Mouse (Mus musculus): Measurements from ENCODE around the gene Cat. TPM values are rescaled to one million over a fixed set of nuclear protein-coding genes. Genes with fewer than 3 reads are reported as not detected.

Gene Cat
- total RNA-seq, 2 experiments from 2014 or later = 74.1 to 75.9 TPM

DNA sequence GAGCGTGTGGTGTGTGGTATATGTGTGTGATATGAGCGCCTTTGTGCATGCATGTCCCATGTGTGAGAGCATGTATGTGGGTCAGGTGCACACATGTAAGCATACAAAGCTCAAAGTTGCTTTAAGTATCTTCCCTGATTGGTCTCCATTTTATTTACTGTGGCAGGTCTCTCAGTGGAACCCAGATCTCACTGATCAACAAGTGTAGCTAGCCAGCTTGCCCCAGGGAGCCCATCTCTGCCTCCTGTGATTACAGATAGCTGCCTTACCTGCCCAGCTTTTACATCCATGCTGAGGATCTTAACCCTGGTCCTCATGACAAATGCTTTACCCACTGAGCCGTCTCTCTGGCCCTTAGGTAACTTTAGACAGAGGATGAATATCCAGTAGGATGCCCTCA lies 6.6 kb downstream of the Cat start:
- DNase-seq (ENCODE audit: low spot score in 2 of 2) = no peak

DNA sequence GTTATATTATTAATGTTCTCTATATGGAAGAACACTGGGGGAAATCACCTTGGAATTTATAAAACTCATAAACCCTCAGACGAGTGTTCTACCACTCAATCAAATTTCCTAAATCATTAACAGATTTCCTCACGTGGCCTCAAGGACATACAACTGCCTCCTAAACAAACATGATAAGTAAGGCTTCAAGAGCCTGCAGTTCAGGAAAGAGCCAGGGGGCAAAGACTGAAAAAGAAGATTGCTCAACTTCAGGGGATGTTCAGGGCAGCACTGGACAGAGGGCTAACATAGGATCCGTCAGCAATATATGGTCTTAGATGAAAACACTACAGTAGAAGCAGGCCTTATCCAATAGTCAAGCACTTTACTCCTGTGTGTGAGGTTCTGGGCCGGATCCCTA lies 7.5 kb downstream of the Cat start:
- no peak for DNase-seq (ENCODE audit: low spot score in 2 of 2)

DNA sequence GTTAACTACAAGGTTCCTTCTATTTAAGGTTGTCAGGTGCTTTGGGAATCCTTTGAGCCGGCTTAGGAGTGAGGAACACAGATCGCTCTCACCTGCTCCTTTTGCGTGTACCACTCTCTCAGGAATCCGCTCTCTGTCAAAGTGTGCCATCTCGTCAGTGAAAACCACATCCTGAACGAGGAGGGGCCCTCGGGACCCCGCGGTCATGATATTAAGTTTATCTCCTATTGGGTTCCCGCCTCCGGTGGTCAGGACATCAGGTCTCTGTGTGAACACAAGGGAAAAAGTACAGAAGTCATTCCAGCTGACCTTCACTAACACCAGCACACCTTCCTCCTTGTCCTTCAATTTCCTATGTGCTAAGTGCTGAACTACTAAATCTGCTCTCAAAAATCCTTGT lies 8.3 kb downstream of the Cat start:
- DNase-seq (ENCODE audit: low spot score in 2 of 2) = no peak

DNA sequence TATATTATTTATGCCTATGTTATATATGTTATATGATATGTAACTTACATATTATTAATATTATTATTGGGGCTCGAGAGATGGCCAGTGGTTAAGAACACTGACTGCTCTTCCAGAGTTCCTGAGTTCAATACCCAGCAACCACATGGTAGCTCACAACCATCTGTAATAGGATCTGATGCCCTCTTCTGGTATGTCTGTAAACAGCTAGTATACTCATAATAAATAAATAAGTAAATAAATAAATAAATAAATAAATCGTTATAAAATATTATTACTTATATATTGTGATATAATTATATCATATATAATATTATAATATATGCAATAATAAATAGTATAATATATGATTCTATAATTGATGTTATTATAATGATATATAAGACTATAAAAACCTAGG lies 8.8 kb downstream of the Cat start:
- no peak for DNase-seq (ENCODE audit: low spot score in 2 of 2)

DNA sequence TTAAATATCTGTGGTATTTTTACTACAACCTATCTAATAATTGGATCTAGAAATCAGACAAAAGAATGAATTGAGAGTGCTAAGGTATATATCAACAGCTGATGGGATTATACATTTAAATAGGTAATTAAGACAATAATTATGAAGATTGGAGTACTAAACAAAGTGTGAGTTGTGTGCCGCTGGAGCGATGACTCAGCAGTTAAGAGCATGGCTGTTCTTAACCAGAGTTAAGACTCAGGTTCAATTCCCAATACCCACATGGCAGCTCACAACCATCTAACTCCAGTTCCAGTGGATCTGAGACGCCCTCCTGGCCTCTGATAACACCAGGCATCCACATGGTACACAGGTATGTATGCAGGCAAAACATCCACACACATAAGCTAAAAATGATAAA lies 11.6 kb downstream of the Cat start:
- no peak for DNase-seq (ENCODE audit: low spot score in 2 of 2)

DNA sequence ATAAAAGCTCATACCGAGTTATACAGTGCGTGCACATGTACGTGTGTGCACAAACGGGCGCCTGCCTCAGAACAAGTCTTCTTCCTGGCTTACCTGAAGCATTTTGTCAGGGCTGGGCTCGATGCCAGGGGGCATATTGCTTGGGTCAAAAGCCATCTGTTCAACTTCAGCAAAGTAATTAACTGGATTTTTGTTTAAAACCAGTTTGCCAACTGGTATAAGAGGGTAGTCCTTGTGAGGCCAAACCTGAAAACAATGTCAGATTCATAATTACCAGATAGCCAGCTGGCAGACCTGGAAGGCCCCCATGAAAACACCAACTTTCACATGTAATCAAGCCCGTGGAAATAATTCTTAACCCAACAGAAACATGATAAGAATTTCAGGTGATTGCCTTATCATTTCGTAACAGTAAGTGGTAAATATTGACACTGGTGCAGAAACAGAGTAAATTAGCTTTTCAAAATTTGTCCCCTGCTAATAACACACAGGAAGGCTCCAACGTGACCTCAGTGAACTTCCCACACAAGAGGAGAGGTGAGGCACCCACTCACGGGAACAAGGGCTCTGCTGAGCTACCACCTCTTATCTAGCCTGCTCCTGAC lies 17.9 kb downstream of the Cat start:
- no peak for DNase-seq (ENCODE audit: low spot score in 2 of 2)

DNA sequence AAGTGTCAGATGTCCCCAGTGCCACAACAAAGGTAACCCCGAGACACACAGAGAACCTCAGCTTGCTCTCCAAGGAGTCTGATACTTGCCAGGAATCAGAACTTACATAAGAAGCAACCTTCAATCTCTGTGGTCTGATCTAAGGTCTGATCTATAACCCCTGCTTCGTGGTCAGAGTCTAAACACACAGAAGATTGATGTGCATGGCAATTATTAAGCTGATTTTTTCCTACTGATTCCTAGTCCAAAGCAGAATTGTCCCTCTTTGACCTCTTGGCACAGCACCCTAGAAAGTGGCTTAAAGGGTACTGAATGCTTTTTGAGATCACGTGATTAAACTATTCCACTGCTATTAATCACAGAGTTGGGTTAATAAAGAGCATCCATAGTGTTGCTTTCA lies 18.7 kb downstream of the Cat start:
- DNase-seq (ENCODE audit: low spot score in 2 of 2) = no peak

DNA sequence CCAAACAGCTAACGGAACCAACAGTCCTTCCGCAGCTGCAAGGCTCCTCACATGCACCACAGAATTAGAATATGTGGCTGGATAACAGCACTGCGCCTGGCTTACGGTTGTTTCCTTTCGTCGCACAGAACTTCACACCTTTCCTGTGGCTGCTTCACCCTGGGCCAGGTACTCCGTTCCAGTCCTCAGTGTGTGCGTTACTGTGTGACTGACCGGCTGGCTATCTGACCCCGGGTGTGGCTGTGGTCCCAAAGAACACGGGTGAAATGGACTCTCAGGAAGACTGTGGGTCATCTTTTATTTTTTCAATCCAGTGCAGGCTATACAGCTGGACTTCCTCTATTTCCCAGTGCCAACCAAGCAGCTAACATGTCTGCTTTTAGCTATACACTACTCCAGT lies 19.5 kb downstream of the Cat start:
- DNase-seq (ENCODE audit: low spot score in 2 of 2) = no peak

DNA sequence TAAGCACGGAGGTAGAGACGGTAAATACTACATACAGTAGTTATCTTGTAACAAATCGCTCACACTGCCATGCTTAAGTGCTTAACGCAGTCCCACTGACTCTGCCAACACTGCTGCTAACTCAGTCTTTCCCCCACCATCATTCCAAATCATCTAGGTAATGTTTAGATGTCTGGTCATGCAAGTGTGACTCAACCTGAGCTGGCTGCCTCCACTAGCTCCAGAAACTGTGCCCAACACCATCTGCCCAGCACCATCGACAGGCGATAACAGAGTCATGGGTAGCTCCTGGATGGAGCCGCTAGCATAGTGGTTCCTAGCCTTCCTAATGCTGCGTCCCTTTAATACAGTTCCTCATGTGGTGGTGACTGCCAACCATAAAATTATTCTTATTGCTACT lies 20.4 kb downstream of the Cat start:
- DNase-seq (ENCODE audit: low spot score in 2 of 2) = no peak

DNA sequence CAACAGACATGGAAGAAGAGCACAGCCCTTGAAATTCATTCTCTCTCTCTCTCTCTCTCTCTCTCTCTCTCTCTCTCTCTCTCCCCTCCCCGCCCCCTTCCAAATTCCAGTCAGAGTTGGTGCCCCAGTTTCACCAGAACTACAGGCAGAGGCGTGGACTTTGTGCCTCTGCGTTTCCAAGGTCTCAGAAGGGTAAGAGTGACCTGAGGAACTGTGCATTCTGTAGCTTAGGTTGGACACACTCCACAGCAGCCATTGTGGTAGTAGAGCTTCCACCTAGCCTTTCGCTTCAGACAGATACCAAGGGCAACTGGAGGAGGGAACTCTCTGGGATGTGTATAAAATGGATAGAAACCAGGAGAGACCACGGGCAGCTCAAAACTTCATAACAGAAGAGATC lies 22.2 kb downstream of the Cat start:
- DNase-seq (ENCODE audit: low spot score in 2 of 2) = no peak

DNA sequence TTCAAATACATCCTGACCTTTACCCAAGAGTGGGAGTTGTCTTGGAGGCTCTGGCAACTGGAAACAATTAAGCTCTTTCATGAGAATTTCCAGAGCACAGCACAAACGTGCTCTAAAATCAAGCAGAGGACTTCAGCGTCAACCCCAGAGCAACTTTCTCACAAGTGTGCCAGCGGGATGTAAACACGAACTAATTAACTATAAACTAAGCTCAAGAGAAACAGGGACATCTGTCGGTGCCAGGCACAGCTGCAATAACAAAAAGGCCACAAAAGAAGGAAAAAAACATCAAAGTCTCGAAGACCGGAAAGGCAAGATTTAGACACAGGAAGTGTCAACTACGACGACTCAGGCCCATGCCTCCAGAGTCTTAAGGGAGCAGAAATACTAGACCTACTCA lies 23.2 kb downstream of the Cat start:
- no peak for DNase-seq (ENCODE audit: low spot score in 2 of 2)

DNA sequence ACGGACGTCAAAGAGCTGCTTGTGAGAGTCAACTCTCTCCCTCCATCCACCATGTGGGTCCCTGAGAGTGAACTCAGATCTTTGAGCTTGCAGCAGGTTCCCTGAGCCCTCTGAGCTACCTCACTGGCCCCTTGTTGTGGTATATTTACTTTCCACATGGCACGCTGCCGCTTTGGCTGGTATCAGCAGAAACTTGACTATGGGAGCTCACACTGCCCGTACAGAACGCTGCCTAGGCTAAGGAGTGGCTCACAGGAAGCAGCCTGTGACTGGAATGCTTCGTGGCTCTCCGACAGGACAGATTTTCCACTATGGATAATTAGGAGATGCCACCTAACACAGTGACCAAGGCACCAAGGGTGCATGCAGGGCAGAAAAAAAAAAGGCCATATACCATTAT lies 23.8 kb downstream of the Cat start:
- DNase-seq (ENCODE audit: low spot score in 2 of 2) = no peak

DNA sequence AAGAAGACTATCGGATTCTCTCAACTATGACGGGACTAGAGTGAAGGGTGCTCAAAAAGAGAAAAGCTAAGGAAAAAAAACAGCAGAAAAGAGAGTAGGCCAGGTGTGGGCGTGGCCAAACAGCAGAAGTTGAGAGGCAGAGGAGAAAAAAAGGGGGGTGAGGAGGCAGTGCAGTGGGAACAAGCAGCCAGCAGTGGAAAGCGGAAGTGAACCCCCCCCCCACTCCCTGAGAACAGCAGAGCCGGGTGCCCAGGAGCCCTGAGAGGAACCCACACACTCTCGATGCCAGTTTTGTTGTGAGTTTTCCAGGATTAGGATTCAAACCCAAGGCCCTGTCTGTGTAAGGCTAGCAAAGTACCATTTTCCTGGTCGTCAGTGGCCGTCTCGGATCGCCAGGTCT lies 25.9 kb downstream of the Cat start:
- no peak for DNase-seq (ENCODE audit: low spot score in 2 of 2)

DNA sequence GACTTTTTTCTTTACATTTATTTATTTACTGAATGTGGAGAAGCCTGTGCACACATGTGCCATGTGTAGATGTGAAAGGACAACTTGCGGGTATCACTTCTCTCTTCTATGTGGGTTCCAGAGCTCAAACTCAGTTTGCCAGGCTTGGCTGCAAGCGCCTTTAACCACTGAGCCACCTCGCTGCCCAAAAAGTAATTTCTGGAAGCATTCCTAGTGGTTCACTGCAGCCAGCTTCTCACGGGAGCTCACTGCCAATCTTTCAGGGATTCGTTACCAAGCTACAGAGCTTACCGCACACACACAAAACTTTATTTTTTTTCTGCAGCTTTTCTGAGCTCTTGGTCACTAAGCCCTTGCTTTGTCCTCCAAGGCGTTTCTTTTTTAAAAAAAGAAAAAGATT lies 27.3 kb downstream of the Cat start:
- peak; percentile 36 to 73 for DNase-seq (ENCODE audit: low spot score in 2 of 2)

DNA sequence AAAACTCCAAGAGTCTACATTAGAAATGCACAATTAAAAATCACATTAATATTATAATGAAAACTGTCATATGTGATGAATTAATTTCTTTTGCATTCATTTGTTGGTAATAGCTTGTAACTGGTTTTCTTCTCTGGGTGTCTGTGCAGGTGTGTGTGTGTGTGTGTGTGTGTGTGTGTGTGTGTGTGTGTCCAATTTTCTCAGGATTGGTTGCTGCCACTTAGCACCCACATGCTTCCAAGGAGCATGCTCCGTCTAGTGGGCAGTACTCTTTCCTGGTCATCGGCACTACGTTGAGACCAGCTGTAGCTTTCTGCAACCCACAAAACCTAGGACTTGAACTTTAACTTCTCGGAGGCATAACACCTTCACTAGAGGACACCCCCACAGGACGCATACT lies 27.9 kb downstream of the Cat start:
- DNase-seq (ENCODE audit: low spot score in 2 of 2) = no peak

DNA sequence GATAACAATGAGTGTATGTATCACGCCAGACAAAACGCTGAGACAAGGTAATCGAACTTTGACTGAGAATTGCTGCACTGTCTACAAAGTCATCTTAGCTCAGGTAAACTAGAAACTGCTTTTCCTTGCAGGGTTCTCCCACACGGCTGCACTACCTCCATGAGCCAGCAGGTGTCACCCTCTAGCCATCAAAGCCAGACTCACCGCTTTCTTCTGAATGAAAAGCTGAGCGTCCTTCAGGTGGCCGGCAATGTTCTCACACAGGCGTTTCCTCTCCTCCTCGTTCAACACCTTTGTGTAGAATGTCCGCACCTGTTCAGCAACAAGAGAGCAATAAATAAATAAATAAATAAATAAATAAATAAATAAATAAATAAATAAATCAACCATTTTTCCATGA lies 28.3 kb downstream of the Cat start:
- peak; percentile 80 to 89 for DNase-seq (ENCODE audit: low spot score in 2 of 2)

DNA sequence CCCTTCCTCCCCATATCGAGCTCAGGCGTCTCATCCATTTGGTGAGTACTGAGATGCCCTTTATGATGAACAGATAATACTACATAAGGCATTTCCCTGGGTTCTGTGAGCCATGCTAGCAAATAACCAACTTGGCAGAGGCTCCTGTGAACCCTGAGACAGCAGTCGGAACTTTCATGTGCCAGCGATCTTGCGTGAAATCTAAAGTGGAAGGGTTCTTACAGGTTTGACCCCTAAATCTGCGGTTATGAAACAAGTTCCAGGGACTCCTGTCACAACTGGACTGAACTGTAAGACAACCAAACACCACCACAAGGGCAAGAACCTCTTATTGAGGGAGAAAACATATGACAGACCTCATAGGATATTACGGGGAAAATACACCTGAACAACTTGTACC lies 29.2 kb downstream of the Cat start:
- no peak for DNase-seq (ENCODE audit: low spot score in 2 of 2)

DNA sequence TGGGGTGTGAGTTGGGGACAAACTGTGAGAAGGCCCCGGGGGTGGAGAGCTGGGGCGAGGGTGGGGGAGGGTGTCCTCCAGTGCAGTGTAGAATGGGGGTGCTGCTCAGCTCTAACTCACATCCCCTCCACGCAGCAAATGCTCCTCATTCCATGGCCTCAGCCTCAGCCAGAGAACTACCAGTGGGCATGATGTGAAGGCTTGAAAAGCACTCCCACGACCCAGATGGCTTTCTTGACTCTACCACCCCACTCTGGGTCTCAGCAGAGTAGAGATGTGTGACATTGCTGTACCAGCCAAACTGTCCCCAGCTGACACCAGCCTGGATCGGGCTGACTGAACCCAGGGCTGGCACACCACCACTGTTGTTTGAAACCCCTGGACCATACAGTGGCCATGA lies 32.4 kb downstream of the Cat start:
- peak in 1 of 2 experiments; percentile 28 for DNase-seq (ENCODE audit: low spot score in 2 of 2)

DNA sequence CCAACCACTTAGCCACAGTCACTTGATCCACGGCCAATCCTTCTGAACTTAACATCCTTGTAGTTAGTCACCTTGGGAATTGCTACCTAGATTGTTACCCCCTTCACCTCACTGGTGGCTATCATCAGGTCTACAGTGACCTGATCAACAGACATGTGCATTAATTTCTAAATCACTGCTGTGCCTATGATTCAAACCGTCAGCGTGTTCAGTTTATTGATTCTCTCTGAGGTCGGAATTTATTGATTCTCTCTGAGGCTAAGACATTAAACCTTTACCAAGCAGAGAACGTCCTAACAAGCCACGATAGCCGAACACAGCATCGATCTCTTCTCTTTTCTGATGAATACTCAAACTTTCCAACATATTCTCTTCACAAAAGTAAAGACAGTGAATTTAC lies 34.7 kb downstream of the Cat start:
- DNase-seq (ENCODE audit: low spot score in 2 of 2) = no peak

DNA sequence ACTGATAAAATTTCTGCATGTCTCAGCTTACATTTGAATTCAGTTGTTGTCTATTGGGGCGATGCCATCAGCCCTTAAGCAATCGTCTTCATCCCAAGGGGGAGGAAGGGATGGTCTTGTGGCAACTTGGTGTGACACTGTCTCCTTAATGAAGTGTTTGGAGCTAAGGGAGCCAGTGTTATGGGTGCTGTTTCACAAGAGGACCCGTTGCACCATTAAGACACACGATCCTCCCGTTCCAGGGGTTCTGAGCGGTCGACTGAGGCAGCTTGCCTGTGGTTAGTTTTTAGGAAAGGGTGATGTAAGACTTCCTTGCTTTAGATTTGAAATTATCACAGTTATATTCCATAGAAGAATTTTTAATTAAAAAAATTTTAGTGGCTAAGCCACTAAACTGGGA lies 35.1 kb downstream of the Cat start:
- no peak for DNase-seq (ENCODE audit: low spot score in 2 of 2)

DNA sequence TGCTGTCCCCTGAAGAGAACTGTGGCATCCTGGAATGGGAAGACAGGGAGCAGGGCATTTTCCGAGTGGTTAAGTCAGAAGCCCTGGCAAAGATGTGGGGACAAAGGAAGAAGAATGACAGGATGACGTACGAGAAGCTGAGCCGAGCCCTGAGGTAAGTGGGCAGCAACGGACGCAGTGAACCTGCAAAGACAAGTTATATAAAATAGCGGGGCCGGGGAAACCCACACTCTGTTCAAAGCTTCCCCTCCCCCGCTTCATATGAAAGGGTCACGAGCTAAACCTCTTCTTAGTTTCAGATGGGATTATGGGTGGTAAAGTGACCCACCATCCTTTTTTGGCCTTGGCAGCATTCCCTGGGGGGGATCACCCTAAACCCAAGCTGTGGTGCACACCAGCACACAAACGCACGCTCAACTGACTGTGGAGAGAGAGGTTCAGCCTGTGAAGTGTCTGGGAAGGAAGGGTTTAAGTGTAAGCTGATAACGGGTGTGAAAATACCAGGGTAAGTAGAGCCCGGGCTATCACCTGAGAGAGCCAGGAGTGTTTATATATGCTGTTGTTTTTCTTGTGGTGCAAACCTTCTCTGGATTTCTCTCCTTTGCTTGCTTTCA lies 35.9 kb downstream of the Cat start:
- no peak for DNase-seq (ENCODE audit: low spot score in 2 of 2)

DNA sequence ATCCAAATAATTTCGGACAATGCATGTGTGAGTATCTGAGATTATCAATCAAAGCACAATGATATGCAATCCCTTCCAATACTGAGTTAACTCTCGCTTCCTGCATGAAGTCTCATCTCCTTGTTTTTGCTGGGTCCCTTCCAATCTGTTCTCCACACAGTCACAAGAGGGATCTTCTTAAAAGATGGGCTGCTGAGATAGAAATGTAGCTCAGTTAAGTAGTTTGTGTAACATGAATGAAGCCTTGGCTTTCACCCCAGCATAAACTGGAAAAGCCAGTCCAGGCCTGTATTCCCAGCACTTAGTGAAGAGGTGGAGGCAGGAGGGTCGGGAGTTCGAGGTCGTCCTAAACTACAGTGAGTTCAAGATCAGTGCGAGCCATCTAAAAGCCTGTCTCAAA lies 38.6 kb downstream of the Cat start:
- DNase-seq (ENCODE audit: low spot score in 2 of 2) = no peak

DNA sequence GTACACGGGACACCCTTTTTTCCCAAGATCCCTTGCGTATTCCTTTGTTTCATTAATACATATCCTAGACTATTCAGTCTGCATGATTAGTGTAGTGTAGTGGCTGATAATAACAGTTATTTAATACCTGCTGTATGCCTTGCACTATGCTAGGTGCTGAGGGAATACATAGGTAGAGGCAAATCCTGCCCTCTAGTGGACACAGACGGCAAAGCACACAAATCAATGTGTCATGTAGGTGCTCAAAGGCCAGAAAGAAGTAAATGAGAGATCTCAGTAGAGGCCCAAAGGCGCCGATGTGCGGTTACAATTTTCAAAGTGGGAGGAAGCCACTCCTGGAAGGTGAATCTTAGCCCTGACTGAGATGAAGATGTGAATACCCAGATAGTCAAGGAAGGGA lies 39.2 kb downstream of the Cat start:
- peak in 1 of 2 experiments; percentile 44 for DNase-seq (ENCODE audit: low spot score in 2 of 2)

DNA sequence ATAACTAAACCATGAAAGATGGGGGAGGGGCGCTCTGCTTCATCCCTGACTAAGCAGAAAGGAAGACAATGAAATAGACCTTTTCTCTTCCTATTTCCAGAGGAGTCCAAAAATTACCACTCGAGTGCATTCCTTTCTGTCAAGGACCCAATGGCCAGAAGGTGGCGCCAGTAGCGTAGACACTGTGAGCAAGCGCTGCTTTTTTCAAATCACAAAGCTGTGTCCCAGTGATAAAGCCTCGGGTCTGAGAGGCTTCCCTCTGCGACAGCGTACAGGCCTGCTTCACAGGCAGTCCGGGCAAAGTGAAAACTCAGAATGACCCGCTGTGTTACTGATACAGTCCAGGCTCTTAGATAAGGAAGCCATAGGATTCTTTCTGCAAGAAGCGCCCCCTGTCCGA lies 45.2 kb downstream of the Cat start:
- peak; percentile 75 to 81 for DNase-seq (ENCODE audit: low spot score in 2 of 2)
